Mouse (Mus musculus): Measurements from ENCODE around the gene Lhx5. TPM values are rescaled to one million over a fixed set of nuclear protein-coding genes. Genes with fewer than 3 reads are reported as not detected.

The Lhx5 gene
- total RNA-seq (2015) (not detected in 2 replicates), total RNA-seq (2017) (not detected in 2 replicates)

GRCm38 (mm10) chr5:120431649-120432485, at the start of gene Lhx5:
Lhx5 (plus strand) TSS chr5:120431699.
- ATAC-seq (ENCODE audit: poor library complexity, severe bottlenecking) = no peak

- ATAC-seq (ENCODE audit: poor library complexity, severe bottlenecking) = no peak
These were observed 45.1 kb upstream of the Lhx5 start for GRCm38 (mm10) chr5:120386361-120386760.

- no peak for ATAC-seq (ENCODE audit: poor library complexity, severe bottlenecking)
These were observed 42.7 kb upstream of the Lhx5 start for GRCm38 (mm10) chr5:120388765-120389164.

- ATAC-seq (ENCODE audit: poor library complexity, severe bottlenecking) = no peak
These were observed 41.5 kb upstream of the Lhx5 start for GRCm38 (mm10) chr5:120389973-120390372.

- no peak for ATAC-seq (ENCODE audit: poor library complexity, severe bottlenecking)
These were observed 37.4 kb upstream of the Lhx5 start for GRCm38 (mm10) chr5:120393871-120394667.

- ATAC-seq (ENCODE audit: poor library complexity, severe bottlenecking) = no peak
These were observed 33.5 kb upstream of the Lhx5 start for GRCm38 (mm10) chr5:120397988-120398387.

- no peak for ATAC-seq (ENCODE audit: poor library complexity, severe bottlenecking)
These were observed 26.5 kb upstream of the Lhx5 start for GRCm38 (mm10) chr5:120404831-120405591.

GRCm38 (mm10) chr5:120408933-120409332, 22.6 kb upstream of the Lhx5 start:
- no peak for ATAC-seq (ENCODE audit: poor library complexity, severe bottlenecking)

GRCm38 (mm10) chr5:120409385-120410378, 21.8 kb upstream of the Lhx5 start:
- no peak for ATAC-seq (ENCODE audit: poor library complexity, severe bottlenecking)

GRCm38 (mm10) chr5:120413436-120413835, 18.1 kb upstream of the Lhx5 start:
- no peak for ATAC-seq (ENCODE audit: poor library complexity, severe bottlenecking)

- no peak for ATAC-seq (ENCODE audit: poor library complexity, severe bottlenecking)
These were observed 11.4 kb upstream of the Lhx5 start for GRCm38 (mm10) chr5:120420106-120420505.

GRCm38 (mm10) chr5:120424039-120424438, 7.5 kb upstream of the Lhx5 start:
- no peak for ATAC-seq (ENCODE audit: poor library complexity, severe bottlenecking)

GRCm38 (mm10) chr5:120424657-120425056, 6.8 kb upstream of the Lhx5 start:
- ATAC-seq (ENCODE audit: poor library complexity, severe bottlenecking) = no peak

- no peak for ATAC-seq (ENCODE audit: poor library complexity, severe bottlenecking)
These were observed 5.8 kb upstream of the Lhx5 start for GRCm38 (mm10) chr5:120425711-120426110.

GRCm38 (mm10) chr5:120426572-120426971, 4.9 kb upstream of the Lhx5 start:
- ATAC-seq (ENCODE audit: poor library complexity, severe bottlenecking) = no peak

- ATAC-seq (ENCODE audit: poor library complexity, severe bottlenecking) = no peak
These were observed 4.0 kb upstream of the Lhx5 start for GRCm38 (mm10) chr5:120427451-120427938.

GRCm38 (mm10) chr5:120428189-120428838, 3.2 kb upstream of the Lhx5 start:
- no peak for ATAC-seq (ENCODE audit: poor library complexity, severe bottlenecking)

GRCm38 (mm10) chr5:120428990-120429389, 2.5 kb upstream of the Lhx5 start:
- no peak for ATAC-seq (ENCODE audit: poor library complexity, severe bottlenecking)

- ATAC-seq (ENCODE audit: poor library complexity, severe bottlenecking) = no peak
These were observed 1.8 kb upstream of the Lhx5 start for GRCm38 (mm10) chr5:120429692-120430091.
